Mouse (Mus musculus) brain, embryonic 14.5 days (tissue): ENCODE measurements around the gene Lig3. TPM values are rescaled to one million over a fixed set of nuclear protein-coding genes. Genes with fewer than 3 reads are reported as not detected.
"Not testable (repeated sequence)": the region's sequence is repeated elsewhere in the genome, so short reads cannot be mapped to it uniquely, and the experiment has no call there.

ENCODE experiments used
- DNase-seq: peaks from one replicate; pipeline ENCODE4 v3.0.0-alpha.2; 2011; ENCODE audit warnings: low read depth
- CTCF ChIP-seq: fragments of 200-500 bp; IDR thresholded peaks from 2 replicates; pipeline ENCODE4 v1.5.1; 2012; ENCODE audit warnings: inconsistent platforms, mild to moderate bottlenecking, moderate library complexity, borderline replicate concordance; ENCODE audit not compliant: insufficient read depth, insufficient read length; ENCODE audit errors: extremely low read depth
- POLR2A ChIP-seq: fragments of 200-500 bp; IDR thresholded peaks from 2 replicates; pipeline ENCODE4 v1.6.1; 2012; ENCODE audit warnings: mild to moderate bottlenecking, inconsistent platforms, borderline replicate concordance; ENCODE audit not compliant: poor library complexity, insufficient read depth, insufficient read length, severe bottlenecking; ENCODE audit errors: extremely low read depth
- polyA plus RNA-seq: library from polyadenylated mRNA; depleted of rRNA; stranded (reverse); fragments of >200 nt; gene quantifications from 2 replicates; pipeline ENCODE4 v1.2.3, GENCODE M21; 2012

Lig3 gene
- polyA plus RNA-seq, 1 experiment: 46.2 TPM

GRCm38 (mm10) chr11:82833929-82834328, 53.0 kb downstream of the Lig3 start:
- DNase-seq: no peak

GRCm38 (mm10) chr11:82834359-82834758, 53.5 kb downstream of the Lig3 start:
- not testable (repeated sequence) for DNase-seq

More at GRCm38 (mm10) chr11:82833929-82834328, 53.0 kb downstream of the Lig3 start:
- TF ChIP-seq CTCF (no peak), POLR2A (no peak)

- no peak for TF ChIP-seq POLR2A
- DNase-seq: no peak
Measured at GRCm38 (mm10) chr11:82835616-82836432, 54.9 kb downstream of the Lig3 start.

GRCm38 (mm10) chr11:82837192-82837591, 56.3 kb downstream of the Lig3 start:
- TF ChIP-seq CTCF: no peak
- no peak for TF ChIP-seq POLR2A
- DNase-seq: peak; percentile 53

- peak; percentile 14 for DNase-seq
- no peak for TF ChIP-seq POLR2A
- no peak for TF ChIP-seq CTCF
Measured at GRCm38 (mm10) chr11:82837848-82838247, 56.9 kb downstream of the Lig3 start.

- TF ChIP-seq POLR2A (no peak), CTCF (no peak)
Measured at GRCm38 (mm10) chr11:82838511-82838910, 57.6 kb downstream of the Lig3 start.

GRCm38 (mm10) chr11:82844771-82845414, 64.0 kb downstream of the Lig3 start:
- TF ChIP-seq CTCF (no peak), POLR2A (no peak)
- DNase-seq: no peak

More at GRCm38 (mm10) chr11:82838511-82838910, 57.6 kb downstream of the Lig3 start:
- peak; percentile 38 for DNase-seq

GRCm38 (mm10) chr11:82845415-82846078, 64.6 kb downstream of the Lig3 start:
- DNase-seq: peak; percentile 71
- TF ChIP-seq CTCF (no peak), POLR2A (no peak)

GRCm38 (mm10) chr11:82846079-82846436, 65.2 kb downstream of the Lig3 start:
- no peak for TF ChIP-seq POLR2A
- no peak for DNase-seq

- no peak for TF ChIP-seq CTCF
- no peak for TF ChIP-seq POLR2A
- DNase-seq: no peak
Measured at GRCm38 (mm10) chr11:82846938-82847337, 66.0 kb downstream of the Lig3 start.

GRCm38 (mm10) chr11:82847571-82848000, 66.7 kb downstream of the Lig3 start:
- peak; percentile 63 for DNase-seq
- TF ChIP-seq POLR2A (no peak), CTCF (no peak)

- TF ChIP-seq POLR2A (no peak), CTCF (no peak)
- DNase-seq: peak; percentile 31
Measured at GRCm38 (mm10) chr11:82850259-82850658, 69.4 kb downstream of the Lig3 start.

- TF ChIP-seq CTCF (no peak), POLR2A (no peak)
- DNase-seq: no peak
Measured at GRCm38 (mm10) chr11:82852115-82852514, 71.2 kb downstream of the Lig3 start.
